Mouse (Mus musculus) kidney, adult 2 months (tissue): ENCODE measurements around the gene Doc2b. TPM values are rescaled to one million over a fixed set of nuclear protein-coding genes. Genes with fewer than 3 reads are reported as not detected.

ENCODE experiments used
- DNase-seq: peaks from one replicate; pipeline ENCODE4 v3.0.0; 2021
- H3K27ac ChIP-seq: fragments of 200-500 bp; 2 replicates; pipeline ENCODE4 v1.5.1; 2012; ENCODE audit warnings: low read depth, low read length, control low read depth, inconsistent platforms; ENCODE audit not compliant: insufficient read depth
- H3K27me3 ChIP-seq: fragments of 200-500 bp; replicated peaks from 2 replicates; pipeline ENCODE4 v1.6.1; 2012; ENCODE audit warnings: mild to moderate bottlenecking, moderate library complexity, low read length, inconsistent platforms; ENCODE audit not compliant: control insufficient read depth, insufficient read depth
- H3K36me3 ChIP-seq: fragments of 200-500 bp; 2 replicates; pipeline ENCODE4 v1.6.1; 2012; ENCODE audit warnings: mild to moderate bottlenecking, moderate library complexity, low read length, inconsistent platforms; ENCODE audit not compliant: control insufficient read depth, insufficient read depth
- H3K4me1 ChIP-seq: fragments of 200-500 bp; 2 replicates; pipeline ENCODE4 v1.6.1; 2011; ENCODE audit warnings: low read length; ENCODE audit not compliant: control insufficient read depth, insufficient read depth
- H3K4me3 ChIP-seq: fragments of 200-500 bp; 2 replicates; pipeline ENCODE4 v1.5.1; 2011; ENCODE audit warnings: mild to moderate bottlenecking, low read depth, low read length, control low read depth; ENCODE audit not compliant: insufficient read depth
- CTCF ChIP-seq: fragments of 200-500 bp; conservative IDR thresholded peaks from 2 replicates; pipeline ENCODE4 v1.5.1; 2011; ENCODE audit warnings: low read depth, mild to moderate bottlenecking, control low read depth, low read length, moderate library complexity, mixed read lengths; ENCODE audit not compliant: insufficient read depth, insufficient read length
- POLR2A ChIP-seq: fragments of 200-500 bp; IDR thresholded peaks from one replicate; pipeline ENCODE4 v1.6.1; 2011; ENCODE audit warnings: low read depth, low read length, control low read depth
- WGBS: fragments of 180-500 bp; shearing (Covaris S2); methylation state at CpG from one replicate; pipeline ENCODE4 v1.1.7; 2018; 5-methylcytosine and 5-hydroxymethylcytosine counted together
- polyA plus RNA-seq: library from polyadenylated mRNA; depleted of rRNA; stranded (reverse); fragments of >200 nt; gene quantifications from 2 replicates; pipeline ENCODE4 v1.2.3, GENCODE M21; 2012

Gene Doc2b
- polyA plus RNA-seq, 1 experiment, result 0.36 TPM

- H3K4me3 ChIP-seq, result no peak overlapping the region
- no peaks in the 10 kb centered on the region for H3K4me1 ChIP-seq
- H3K27ac ChIP-seq, result no peak overlapping the region
- WGBS, result 82% methylated on average over 11 of the region's 11 CpGs
- H3K36me3 ChIP-seq, result no peaks in the 10 kb centered on the region
- TF ChIP-seq POLR2A (no peak), CTCF (no peak)
- no peak for DNase-seq
- H3K27me3 ChIP-seq, result no peaks in the 10 kb centered on the region
Measured at GRCm38 (mm10) chr11:75835587-75836239, 39.9 kb upstream of the Doc2b start.

- H3K27me3 ChIP-seq, result no peaks in the 10 kb centered on the region
- H3K27ac ChIP-seq, result no peak overlapping the region
- H3K36me3 ChIP-seq, result no peaks in the 10 kb centered on the region
- peak; percentile 63 for DNase-seq
- no peaks in the 10 kb centered on the region for H3K4me1 ChIP-seq
- H3K4me3 ChIP-seq, result no peak overlapping the region
- TF ChIP-seq POLR2A, result no peak
- peak; percentile 33 for TF ChIP-seq CTCF
- WGBS, result 68% methylated on average over 6 of the region's 6 CpGs
Measured at GRCm38 (mm10) chr11:75833081-75833480, 37.2 kb upstream of the Doc2b start.

- Histone ChIP-seq H3K4me1 (no peaks in the 10 kb centered on the region), H3K4me3 (no peak overlapping the region), H3K36me3 (no peaks in the 10 kb centered on the region), H3K27me3 (no peaks in the 10 kb centered on the region), H3K27ac (no peak overlapping the region)
- no peak for TF ChIP-seq POLR2A
- no peak for TF ChIP-seq CTCF
- peak; percentile 64 for DNase-seq
- WGBS, result 87% methylated on average over 3 of the region's 3 CpGs
Measured at GRCm38 (mm10) chr11:75830386-75830785, 34.5 kb upstream of the Doc2b start.

- 65% methylated on average over 8 of the region's 8 CpGs for WGBS
- no peak for TF ChIP-seq POLR2A
- no peak for TF ChIP-seq CTCF
- DNase-seq, result no peak
- Histone ChIP-seq H3K36me3 (no peaks in the 10 kb centered on the region), H3K27ac (no peak overlapping the region), H3K4me1 (no peaks in the 10 kb centered on the region), H3K27me3 (no peaks in the 10 kb centered on the region), H3K4me3 (no peak overlapping the region)
Measured at GRCm38 (mm10) chr11:75827414-75827813, 31.6 kb upstream of the Doc2b start.

GRCm38 (mm10) chr11:75823506-75823905 is 27.7 kb upstream of the Doc2b start:
- 58% methylated on average over 7 of the region's 7 CpGs for WGBS
- Histone ChIP-seq H3K4me1 (no peaks in the 10 kb centered on the region), H3K36me3 (no peaks in the 10 kb centered on the region), H3K4me3 (no peak overlapping the region), H3K27ac (no peak overlapping the region), H3K27me3 (no peaks in the 10 kb centered on the region)
- no peak for DNase-seq
- TF ChIP-seq CTCF (no peak), POLR2A (no peak)

GRCm38 (mm10) chr11:75813085-75813484 is 17.2 kb upstream of the Doc2b start:
- no peaks in the 10 kb centered on the region for H3K27me3 ChIP-seq
- WGBS, result 67% methylated on average over 10 of the region's 10 CpGs
- H3K36me3 ChIP-seq, result no peaks in the 10 kb centered on the region
- no peak for TF ChIP-seq CTCF
- no peaks in the 10 kb centered on the region for H3K4me1 ChIP-seq
- peak; percentile 25 for DNase-seq
- H3K27ac ChIP-seq, result no peak overlapping the region
- no peak overlapping the region for H3K4me3 ChIP-seq

- H3K27me3 ChIP-seq, result no peaks in the 10 kb centered on the region
- TF ChIP-seq POLR2A, result no peak
- no peak for TF ChIP-seq CTCF
- peak; percentile 91 for DNase-seq
- no peaks in the 10 kb centered on the region for H3K4me1 ChIP-seq
- H3K4me3 ChIP-seq, result no peak overlapping the region
- WGBS, result 37% methylated on average over 3 of the region's 3 CpGs
- H3K36me3 ChIP-seq, result no peaks in the 10 kb centered on the region
- H3K27ac ChIP-seq, result peak overlapping the region; percentile 47; the same call in 1 of the 2 replicates
Measured at GRCm38 (mm10) chr11:75811900-75812299, 16.1 kb upstream of the Doc2b start.

- H3K27me3 ChIP-seq, result no peaks in the 10 kb centered on the region
- no peak for DNase-seq
- no peaks in the 10 kb centered on the region for H3K36me3 ChIP-seq
- H3K4me1 ChIP-seq, result no peaks in the 10 kb centered on the region
- H3K27ac ChIP-seq, result no peak overlapping the region
- TF ChIP-seq POLR2A (no peak), CTCF (no peak)
- H3K4me3 ChIP-seq, result no peak overlapping the region
- WGBS, result 96% methylated on average over 3 of the region's 3 CpGs
Measured at GRCm38 (mm10) chr11:75810526-75810925, 14.7 kb upstream of the Doc2b start.
